Mouse (Mus musculus): Measurements from ENCODE around the gene Olfr984.

Olfr984 gene

DNA sequence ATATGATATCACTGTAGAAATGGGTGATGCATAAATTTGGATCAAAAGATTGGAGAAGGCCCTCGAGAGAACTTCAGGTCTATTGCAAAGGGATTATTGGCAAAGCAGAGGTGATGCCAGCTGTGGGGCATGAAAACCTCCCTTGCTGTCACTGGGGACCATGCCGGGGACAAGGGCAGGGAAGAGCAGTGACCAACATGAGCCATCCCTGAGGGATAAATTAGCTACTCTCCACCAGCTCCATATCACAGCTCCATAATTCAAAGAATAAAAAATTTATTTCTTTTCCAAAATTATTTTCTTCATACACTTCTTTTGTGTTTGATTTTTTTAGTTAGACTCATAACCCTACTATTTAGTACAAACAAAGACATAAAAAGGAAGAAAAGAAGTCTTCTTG lies at the start of gene Olfr984:
TSS of gene Olfr984 (minus strand) at position 101 of the 400 bp plus-strand sequence.
- no peak for DNase-seq

- no peak for DNase-seq
These were observed 41.2 kb upstream of the Olfr984 start for GRCm38 (mm10) chr9:40155118-40155644.

GRCm38 (mm10) chr9:40141544-40141943 lies 27.5 kb upstream of the Olfr984 start:
- DNase-seq: no peak

DNA sequence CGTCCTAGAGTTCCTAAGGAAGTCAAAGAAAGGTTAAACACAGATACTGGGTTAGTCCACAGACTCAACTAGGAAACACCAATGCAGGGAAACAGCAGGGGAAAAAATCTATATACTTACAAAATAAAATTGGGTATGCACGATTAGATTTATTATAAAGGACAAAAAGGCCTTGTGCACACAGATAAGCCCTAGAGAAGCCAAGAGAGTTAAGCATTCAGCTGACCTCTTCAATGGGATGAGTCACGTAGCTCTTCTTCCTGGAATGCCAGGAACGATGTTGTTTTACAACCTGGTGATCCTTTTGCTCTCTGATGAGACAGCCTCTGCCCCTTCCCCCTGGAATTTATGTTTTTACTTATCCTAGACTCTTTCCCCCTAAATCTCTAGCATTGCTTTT lies 25.5 kb upstream of the Olfr984 start:
- no peak for DNase-seq

- DNase-seq: peak; percentile 88
These were observed 23.1 kb upstream of the Olfr984 start for GRCm38 (mm10) chr9:40136987-40137688.

- no peak for DNase-seq
These were observed 16.6 kb upstream of the Olfr984 start for GRCm38 (mm10) chr9:40130556-40130955.

DNA sequence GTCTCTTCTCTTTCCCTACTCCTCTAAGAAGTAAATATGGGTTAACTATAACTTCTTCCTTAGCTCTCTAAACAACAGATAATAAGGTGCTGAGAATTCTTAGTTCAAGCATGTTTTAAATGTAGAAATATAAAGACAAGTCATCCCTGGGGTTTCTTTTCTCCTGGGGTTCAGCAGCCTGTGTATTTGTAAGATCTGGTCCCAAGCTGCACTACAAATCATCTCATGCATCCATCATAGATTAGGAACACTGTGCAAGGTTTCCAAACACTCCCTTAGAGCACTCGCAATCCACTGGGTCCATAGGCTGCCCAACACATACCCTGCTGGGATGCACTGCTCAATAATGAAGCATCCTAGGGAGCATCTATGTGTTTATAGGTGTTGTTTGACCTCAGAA lies 16.1 kb upstream of the Olfr984 start, which contains the start of gene Olfr985:
TSS of gene Olfr985 (minus strand) at position 101 of the 400 bp plus-strand sequence.
- DNase-seq: no peak

GRCm38 (mm10) chr9:40117287-40117659 lies 3.3 kb upstream of the Olfr984 start:
- DNase-seq: no peak

- DNase-seq: peak; percentile 98
These were observed 2.8 kb upstream of the Olfr984 start for GRCm38 (mm10) chr9:40116645-40117286.

GRCm38 (mm10) chr9:40094769-40095168 lies 19.2 kb downstream of the Olfr984 start:
- DNase-seq: no peak

DNA sequence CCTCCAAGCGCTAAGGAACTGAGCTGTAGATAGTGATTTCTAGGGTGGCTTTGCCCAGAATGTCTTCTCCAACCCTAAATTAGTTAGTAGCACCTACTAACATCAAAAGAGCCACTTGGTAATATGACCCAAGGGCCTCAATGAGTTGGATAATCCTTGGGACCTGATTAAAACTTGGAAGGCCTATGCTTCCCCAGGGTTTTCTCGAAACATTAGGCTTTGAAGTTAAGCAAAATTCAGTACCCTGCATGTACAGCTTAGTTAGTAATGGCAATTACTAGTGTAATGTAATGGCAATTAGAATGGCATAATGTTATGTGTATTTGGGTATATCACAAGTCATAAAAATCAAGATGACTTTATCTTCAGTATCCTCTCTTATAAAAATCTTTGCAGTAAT lies 20.5 kb downstream of the Olfr984 start, which contains the start of gene Olfr983:
TSS of gene Olfr983 (minus strand) at position 101 of the 400 bp plus-strand sequence.
- no peak for DNase-seq

DNA sequence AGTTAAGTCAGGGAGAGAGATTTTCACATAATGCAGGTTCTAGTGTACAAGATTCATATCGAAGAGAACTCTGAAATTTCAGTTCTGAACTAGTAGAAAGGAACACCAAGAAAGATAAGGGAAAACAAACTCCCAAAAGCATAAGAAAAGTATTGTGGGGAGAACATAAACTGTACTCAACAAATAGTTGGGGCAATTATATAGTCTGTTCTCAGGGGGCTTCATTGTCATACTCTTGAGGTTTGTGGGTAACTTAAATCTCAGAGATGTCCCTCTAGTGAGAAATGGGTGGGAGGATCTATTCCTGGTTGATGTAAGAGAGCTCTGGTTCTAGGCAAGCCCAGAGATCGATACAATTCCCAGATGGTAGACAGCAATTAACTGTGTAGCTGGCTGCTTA lies 40.5 kb downstream of the Olfr984 start, which contains the start of gene Olfr982:
TSS of gene Olfr982 (plus strand) at position 301 of the 400 bp plus-strand sequence.
- no peak for DNase-seq

- DNase-seq: peak; percentile 80
These were observed 63.9 kb downstream of the Olfr984 start for GRCm38 (mm10) chr9:40050138-40050537.
